Mouse (Mus musculus): ENCODE results near the gene Kcnj8.

The Kcnj8 gene

DNA sequence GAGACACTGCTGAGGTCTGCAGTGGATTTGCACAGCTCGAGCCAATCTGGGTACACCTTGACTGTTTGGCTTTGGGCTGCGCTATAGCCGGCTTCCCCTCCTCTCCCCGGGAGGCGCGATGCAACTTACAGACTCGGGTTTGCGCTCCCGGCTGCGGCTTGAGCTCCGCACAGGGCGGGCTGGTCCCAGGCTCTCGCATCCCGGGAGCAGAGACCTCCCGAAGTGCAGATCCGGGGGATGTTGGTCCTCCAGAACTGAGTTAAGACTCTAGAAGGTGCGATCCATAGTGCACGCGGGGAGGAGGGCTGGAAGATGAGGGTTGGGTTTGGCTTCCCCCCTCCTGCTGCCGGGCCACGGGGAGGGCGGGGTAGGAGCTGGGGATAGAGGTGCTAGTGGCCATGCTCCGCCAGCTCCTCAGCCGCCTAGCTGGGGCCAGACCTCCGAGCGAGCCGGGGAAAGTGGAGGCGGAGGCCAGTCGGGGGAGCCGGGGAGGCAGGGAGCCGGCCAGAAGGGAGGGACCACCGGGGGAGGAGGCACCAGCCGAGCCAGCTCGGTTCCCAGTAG is at the start of gene Kcnj8:
TSS of gene Kcnj8 (minus strand) at position 560 of the 564 bp plus-strand sequence.
- peak; percentile 29 to 75 for DNase-seq (ENCODE audit: low spot score in 2 of 2)

DNA sequence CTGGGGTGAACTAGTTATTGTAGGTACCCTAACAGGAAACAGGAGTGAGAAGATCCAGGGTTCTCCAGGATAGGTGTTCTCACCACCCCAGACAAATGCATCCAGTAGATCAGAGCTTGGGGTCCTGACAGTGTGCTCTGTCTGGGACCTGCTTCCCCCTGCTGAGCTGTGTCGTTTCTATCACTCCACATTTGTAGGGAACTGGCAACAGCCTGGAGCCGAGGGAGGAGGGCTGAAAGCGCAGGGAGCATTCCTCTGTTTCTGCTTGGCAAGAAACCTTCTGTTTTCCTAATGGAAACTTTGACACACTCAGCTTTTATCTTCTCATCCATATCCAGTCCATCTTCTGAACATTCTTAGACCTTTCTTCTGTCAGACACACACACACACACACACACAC is 45.2 kb upstream of the Kcnj8 start:
- peak in 1 of 2 experiments; percentile 7 for DNase-seq (ENCODE audit: low spot score in 2 of 2)

DNA sequence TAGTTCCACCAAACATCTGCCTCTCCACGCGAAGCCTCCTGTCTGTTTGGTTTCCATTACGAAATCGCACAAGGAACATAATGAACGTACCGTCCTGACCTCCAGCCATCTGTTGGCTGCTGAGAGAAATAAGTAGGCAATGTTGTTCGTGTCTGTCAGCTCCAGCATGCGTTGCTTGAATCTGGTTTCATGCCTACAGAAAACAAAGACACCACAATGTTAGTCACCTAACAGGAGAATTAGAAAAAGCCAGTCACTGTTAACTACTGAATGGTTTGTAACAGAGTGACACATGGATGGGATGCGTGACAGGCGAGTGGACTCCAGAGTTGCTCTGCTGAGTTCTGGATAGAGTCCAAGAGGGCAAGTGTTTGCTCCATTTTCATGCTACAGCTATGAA is 42.9 kb upstream of the Kcnj8 start:
- no peak for DNase-seq (ENCODE audit: low spot score in 2 of 2)

DNA sequence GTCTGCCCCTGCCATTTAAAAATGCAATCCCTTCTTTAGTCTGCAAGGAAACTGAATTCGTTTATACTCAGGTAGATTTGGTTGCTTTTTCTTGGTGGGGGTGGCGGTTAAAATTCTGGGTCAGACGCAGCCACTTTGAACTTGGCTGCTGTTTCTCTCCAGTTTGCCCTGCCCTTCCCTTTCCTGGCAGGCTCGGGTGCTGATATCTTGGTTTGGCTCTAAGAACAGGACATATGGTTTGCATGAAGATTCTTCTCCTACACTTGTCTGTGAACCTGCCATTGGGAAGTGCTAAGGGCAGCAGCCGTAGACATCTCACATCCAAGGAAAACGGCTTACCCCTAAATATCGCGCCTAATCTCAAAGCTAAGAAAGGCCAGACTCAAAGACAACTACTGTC is 41.0 kb upstream of the Kcnj8 start:
- DNase-seq (ENCODE audit: low spot score in 2 of 2) = no peak

DNA sequence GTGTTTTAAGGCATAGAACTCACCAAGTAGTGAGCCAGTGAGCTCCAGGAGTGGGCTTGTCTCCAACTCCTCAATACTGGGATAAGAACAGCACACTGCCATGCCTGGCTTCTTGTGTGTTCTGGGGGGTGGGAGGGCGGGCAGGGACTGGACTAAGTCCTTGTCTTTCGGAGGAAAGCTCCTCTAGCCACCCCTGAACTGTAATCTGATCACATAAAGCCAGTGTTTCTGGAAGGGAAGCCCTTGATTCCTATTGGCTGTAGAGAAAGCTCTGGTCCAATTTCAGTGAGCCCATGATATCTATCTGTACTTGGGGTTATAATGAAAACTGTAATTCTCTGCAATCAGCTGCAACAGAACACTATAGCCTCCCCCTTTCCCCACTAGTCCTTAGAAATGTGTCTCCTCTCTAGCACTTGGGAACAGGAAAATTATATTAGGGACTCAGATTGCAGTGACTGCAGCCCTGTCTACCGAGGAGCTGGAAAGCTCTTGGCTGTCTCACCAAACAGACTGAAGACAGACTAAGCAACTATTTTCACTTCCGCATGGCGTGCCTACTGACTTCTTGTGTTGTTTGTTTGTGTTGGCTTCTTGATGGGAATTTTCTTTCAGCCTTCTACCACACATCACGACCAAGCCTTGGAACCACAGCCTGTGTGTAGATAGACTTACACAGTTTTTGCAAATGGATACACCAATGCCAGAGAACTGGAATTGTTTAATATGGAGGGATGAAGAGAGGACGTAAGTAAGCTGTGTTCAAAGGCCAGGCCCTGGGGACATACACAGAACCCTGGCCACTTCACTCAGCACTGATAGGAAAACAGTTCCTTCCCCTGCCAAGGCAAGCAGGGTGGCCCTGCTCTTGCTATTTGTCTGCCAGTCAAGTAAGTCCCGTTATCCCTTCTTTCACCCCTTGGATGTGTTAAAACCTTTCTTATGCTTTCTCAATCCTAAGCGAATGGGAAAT is 38.3 kb upstream of the Kcnj8 start:
- no peak for DNase-seq (ENCODE audit: low spot score in 2 of 2)

DNA sequence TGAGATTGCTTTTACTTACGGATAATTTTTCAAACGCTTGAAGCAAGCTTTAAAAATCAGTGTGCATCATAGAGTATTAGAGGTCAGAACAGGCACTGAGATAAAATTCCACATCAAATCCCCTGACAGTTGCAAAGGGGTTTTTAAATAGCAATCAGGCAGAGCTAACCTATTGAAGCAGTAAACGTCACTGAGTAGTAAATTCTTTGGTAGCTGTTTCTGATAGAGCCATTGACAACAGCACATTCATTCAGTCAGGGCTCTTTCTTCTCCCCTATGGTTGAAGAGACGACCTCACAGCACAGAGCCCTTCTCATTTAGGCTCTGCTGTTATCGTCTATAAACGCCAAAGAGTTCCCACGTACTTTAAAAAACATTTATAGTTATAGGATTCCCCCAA is 35.7 kb upstream of the Kcnj8 start:
- no peak for DNase-seq (ENCODE audit: low spot score in 2 of 2)

DNA sequence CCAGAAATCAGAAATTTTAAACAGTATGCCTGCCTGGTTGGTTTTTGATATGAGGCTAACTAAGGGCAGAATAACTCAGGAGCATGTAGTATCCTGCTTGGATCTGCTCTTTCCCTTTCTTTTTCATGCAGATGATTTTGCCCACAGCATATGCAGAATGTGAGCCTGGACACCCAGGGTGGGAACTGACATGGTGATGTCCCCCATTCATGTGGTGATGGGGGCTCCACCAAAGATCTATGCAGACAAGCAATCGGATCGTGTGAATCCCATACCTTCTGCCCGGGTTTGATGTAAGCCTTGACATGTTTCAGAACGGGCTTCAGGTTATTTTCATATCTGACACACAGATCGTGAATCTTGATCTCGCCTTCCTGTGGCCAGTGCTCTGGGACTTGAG is 31.4 kb upstream of the Kcnj8 start:
- DNase-seq (ENCODE audit: low spot score in 2 of 2) = no peak

DNA sequence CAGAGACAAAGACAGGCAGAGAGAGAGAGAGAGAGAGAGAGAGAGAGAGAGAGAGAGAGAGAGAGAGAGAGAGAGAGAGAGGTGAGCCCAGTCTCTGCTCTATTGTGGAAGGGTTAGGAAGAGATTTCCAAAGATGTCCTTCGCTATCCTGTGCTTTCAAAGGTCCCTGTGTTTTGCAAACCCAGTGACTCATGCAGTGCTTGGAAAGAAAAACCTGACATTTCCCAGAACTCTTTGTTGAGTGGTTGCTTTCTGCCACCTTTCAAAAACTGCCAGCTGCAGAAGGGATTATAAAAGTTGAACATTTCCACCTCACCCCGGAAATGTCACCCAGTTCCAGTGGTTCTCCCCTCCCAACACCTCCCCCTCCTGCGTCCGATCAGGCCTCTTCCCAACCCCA is 7.4 kb upstream of the Kcnj8 start:
- no peak for DNase-seq (ENCODE audit: low spot score in 2 of 2)

DNA sequence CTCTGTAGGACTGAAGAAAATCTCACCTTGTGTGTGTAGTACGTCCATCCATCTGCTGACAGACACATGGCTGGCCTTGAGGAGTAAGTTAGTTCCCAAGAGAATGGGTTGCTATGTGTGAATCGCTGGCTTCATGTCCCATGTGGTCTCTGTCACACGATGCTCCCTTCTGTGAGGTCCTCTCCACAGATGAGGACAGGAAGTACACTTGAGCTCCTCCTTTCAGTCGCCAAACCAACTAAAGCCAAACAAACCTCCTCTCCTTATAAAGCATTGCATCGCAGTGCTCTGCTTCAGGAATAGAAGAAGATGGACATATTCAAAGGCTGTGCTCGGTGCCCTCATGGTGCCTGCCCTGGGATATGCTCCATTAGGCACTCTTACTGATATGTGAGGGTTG is 6.4 kb upstream of the Kcnj8 start:
- DNase-seq (ENCODE audit: low spot score in 2 of 2) = no peak

DNA sequence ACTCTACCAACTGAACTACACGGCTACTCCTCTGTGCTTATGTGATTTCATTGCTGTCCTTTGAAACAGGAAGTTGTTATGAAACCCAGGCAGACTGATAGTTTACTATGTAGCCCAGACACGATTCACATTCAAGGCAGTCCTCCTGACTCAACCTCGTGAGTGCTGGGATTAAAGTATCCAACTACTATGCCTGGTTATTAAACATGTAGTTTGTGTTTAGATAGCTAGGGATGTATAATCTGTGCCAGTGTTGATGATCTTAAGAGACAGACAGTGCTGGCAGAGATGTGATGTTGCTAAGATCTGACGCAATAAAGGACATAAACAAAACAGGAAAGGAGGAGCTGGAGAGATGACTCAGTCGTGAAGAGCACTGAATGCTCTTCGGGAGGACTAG is 1.5 kb upstream of the Kcnj8 start:
- DNase-seq (ENCODE audit: low spot score in 2 of 2) = no peak

DNA sequence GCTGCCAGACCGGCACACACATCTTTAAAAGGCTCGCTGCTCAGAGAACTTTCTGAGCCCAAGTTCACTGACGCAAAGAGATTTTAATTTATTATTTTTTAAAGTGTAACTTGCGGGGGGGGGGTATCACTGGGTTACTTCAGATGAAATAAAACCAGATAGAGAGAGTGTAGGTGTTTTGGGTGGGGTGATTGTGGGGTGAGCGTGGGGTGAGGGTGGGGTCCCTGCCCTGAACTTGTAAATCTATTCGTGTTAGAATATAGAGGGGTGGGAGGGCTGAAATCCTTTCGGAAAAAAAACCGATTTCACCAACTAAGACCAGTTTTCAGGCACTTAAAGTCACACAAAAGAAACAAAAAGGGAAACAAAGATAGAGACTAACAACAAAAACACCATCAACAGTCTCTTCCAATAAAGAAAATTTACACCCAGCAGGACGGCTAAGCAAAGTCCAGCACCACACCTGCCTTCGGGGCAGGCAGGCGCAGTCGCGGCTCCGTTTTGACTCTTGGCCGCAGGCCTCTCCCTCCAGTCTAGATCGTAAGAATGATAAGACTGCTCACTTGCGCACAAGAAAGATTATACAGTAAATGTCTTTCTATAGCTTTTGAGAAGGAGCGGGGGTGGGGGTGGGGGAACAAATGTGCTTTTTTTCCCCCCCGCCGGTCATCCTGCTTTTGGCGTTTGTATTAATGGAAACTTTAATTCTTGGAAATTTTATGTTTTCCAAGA is 381 bp upstream of the Kcnj8 start:
- DNase-seq (ENCODE audit: low spot score in 2 of 2) = peak; percentile 13

DNA sequence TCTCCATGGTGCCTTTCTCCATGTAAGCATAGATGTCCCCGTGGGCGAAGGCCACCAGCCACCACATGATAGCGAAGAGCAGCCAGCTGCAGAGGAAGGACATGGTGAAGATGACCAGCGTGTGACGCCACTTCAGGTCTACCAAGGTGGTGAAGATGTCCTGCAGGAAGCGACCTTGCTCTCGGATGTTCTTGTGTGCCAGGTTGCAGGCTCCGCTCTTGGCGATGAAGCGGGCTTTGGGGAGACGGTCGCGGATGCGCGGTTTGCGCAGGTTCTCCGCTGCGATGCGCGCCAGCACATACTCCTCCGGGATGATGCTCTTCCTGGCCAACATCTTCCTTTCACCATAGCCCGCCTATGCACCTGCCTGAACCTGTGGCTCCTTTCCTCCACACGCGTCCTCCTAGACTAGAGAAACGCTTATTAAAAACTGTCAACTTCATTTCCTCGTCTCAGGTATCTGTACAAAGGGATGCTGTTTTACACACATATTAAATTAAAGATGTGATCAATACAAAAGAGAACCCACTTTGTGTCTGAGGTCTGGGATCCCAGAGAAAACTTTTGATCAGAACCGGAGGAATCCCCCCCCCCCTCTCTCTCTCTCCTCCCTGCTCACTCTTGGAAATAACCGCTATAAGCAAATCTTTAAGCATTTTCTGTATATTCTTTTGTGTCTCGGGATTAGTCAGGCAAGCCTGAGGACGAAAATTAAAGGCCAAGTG is 1.2 kb downstream of the Kcnj8 start:
- no peak for DNase-seq (ENCODE audit: low spot score in 2 of 2)

DNA sequence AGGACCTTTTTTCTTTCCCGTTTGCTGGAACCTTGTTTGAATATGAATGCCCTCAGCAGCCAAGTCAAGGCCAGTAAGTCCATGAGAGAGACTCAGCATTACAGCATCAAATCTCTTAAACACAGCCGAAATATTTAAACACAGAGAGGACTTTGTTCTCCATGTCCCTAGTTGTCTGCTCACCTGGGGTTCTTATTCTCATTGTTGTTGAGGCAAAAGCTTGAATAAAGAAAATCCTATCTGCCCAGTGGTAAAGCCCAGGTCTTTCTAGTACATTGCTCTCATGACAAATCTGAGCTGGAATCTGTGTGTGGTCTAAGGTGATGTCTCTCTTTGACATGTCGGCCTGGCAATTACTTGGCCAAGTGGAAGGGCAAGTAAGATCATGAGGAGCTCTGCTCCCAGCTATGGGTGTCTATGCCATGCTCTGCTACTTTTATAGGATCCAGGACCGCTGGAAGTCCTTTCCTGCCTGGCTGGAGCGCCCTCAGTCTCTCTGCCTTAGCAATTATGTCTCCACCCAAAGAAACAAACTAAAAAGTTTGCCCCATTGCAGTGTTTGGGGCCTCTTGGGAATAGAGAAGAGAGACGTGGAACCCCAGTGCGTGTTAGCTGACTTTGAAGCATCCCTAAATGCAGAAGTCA is 2.6 kb downstream of the Kcnj8 start:
- no peak for DNase-seq (ENCODE audit: low spot score in 2 of 2)

DNA sequence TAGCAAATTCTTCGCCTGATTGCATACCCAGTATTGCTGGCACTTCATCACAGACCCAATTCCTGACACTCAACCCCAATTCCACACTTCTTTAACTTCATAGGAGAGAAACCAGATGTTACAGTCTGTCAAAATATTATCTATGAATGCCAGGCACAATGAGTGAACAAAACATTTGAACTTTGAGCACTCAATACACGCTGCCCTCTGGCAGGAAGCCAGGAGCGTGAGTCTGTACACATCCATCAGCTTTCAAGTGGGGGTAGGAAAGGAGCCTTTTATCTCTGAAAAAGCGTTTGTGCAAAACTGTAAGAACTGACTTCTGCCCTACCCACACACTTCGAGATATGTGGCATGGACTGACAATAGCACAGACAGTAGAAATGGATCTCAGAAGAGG is 4.0 kb downstream of the Kcnj8 start:
- no peak for DNase-seq (ENCODE audit: low spot score in 2 of 2)

DNA sequence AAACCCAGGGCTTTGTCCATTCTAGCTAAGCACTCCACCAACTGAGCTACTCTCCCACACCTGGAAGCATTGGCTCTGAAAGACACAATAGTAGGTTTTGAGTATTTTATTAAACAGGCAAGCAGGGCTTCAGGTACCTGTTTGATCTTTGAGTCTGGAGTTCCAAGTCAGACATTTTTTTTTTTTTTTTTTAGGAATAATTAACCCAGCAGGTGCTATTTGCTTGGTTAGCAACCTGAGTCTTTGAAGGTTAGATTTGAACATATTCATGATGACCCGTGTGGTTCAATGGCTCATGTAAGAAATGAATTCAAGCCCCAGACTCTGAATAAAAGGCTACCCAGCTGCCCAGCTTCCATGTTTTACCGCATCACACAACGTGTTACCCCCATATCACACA is 6.7 kb downstream of the Kcnj8 start:
- no peak for DNase-seq (ENCODE audit: low spot score in 2 of 2)

DNA sequence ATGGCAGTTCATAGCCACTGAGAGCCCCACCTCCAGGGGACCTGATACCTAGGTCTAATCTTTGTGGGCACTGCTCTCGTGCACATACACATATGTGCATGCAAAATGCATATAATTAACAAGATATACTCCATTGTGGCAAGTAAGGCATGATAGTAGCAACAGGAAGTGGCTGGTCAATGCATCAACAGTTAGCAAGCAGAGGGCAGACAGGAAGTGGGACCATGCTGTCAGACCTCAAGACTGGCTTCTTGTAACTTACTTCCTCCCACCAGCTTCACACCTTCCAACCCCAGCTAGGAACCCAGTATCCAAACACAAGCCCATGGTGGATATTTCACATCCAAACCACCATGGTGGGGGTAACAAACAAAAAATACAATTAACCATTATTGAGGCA is 10.3 kb downstream of the Kcnj8 start:
- no peak for DNase-seq (ENCODE audit: low spot score in 2 of 2)

DNA sequence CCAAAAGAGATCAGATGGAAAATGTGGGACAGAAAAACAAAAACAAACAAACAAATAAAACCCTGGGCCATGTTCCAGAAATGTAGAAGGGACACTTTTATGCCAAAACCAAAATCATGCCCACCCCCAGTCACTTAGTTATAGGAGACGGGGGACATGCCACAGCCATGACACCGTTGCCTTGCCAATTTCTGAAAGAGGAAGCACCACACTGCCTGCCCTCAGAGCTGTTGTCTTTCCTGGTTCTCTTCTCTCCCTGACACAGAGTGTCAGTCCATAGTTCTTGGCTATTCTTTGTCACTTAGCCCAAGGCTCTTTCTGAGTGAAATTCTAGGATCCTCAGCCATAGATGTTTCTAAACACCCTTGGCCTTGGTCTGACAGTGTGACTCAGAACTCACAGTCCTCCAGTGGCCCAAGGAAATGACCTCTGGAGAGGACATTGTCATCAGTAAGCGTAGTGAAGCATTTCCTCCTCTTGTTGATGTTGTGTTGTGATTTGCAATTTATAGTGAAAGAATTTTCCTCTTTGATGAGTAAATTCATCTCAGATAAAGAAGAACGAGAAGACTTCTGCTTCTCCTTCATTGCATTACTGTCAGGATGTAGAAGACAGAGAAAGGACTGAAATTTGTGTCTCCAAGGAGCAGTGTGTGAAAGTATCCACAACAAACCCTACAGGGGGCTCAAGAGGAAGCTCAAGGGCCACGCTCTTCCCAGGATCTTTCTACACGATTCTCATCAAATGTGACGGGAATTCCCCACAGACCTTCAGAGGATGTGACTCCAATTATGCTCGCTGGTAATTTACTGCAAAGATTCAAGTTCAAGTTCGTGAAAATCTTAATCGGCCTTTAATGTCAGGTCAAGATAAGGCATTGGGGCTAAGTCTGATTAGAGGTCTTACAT is 12.4 kb downstream of the Kcnj8 start:
- no peak for DNase-seq (ENCODE audit: low spot score in 2 of 2)

DNA sequence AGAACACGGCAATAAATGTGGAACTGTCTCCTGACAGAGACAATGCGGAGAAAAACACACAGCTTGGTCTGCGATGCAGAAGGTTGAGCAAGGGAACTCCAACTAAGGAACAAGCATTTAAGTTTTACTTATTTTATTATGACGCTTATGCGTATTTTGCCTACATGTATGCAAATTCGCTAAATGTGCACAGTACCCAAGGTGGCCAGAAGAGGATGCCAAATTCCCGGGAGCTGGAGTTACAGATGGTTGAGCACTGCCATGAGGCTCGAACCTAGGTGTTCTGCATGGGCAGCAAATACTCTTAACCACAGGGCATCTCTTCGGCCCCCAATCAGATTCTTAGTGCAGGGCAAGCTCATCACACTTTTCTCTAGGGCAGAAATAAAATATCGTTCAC is 13.3 kb downstream of the Kcnj8 start:
- DNase-seq (ENCODE audit: low spot score in 2 of 2) = no peak

DNA sequence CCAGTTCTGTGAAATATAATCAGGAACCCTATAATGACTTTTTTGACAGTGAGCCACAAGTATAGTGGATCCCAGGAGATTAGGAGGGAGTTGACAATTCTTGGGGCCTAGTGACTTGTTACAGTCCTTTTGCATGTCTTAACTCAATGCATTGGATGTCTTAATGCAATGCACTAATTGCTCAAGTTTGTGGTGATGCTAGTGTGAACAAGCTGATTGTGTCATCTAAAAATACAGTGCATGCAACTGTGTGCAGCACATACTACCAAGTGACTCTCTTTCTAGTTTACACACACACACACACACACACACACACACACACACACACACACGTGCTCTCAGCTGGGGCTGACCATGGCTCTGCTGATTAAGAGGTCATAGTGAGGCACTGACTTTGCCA is 15.4 kb downstream of the Kcnj8 start:
- DNase-seq (ENCODE audit: low spot score in 2 of 2) = no peak

DNA sequence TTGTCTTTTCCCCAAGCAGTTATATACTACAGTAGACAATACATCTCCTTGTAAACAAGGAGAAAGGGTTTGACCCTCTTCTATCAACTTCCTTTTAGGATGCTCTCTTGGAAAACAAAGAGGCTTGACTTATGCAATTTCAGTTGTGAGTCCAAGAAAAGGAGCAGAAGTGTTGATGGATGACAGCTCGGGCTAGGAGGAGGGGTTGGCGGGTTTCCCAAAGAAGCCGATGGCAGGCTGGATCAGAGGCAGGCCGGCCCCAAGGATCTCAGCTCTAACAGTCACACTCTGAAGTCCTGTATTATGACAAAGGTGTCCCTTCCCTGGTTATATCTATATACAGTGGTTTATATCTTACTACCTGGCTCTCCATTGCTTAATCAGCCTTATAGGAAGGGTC is 19.9 kb downstream of the Kcnj8 start:
- DNase-seq (ENCODE audit: low spot score in 2 of 2) = no peak

Measured in urinary bladder, postnatal 36 days (tissue).